ENCODE assay signal across 8 mouse cellular contexts in the genomic region with DNA sequence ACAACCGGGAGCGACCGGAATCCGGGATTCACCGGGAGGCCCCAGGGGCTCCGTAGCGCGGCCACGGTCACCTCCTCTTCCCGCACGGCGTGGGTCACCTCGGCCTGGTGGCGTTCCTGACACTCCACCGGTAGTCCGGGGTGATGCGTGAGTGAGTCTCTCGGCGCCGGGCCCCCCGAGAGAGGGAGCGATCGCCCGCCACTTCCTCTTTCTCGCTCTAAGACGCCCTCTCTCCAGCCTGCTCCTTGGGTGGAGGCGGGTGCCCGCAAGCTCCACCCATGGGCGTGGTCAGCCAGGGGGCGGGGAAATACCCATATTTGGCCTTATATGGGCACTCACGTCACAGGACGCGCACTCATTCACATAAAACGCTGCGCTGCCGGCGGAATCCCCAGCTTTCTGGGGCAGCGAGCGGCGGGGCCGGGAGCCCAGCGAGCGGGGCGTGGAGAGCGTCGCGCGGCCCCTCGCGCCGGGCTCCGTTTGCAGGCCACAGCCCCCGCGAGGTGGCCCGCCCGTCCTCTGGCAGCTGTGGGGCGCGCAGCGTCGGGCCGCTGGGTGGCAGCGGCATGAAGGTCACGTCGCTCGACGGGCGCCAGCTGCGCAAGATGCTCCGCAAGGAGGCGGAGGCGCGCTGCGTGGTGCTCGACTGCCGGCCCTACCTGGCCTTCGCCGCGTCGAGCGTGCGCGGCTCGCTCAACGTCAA. TPM values are rescaled to one million over a fixed set of nuclear protein-coding genes. Genes with fewer than 3 reads are reported as not detected.
DNase-seq lines count a peak whose midpoint lies in the region; ATAC-seq and TF ChIP-seq lines count a peak whose summit lies in the region.

A gene (plus strand): TSS at position 358 of the 703 bp plus-strand sequence.

- peaks cover 4% of the 10 kb centered on the region for H3K36me3 ChIP-seq in forebrain, embryonic 10.5 days (replicated peaks)
- no peaks in the 10 kb centered on the region for H3K36me3 ChIP-seq in heart, embryonic 15.5 days
- H3K36me3 ChIP-seq in liver, embryonic 14.5 days (replicated peaks; ENCODE audit: control insufficient read depth, insufficient read depth, low read depth) = no peaks in the 10 kb centered on the region
- H3K36me3 ChIP-seq in neural tube, embryonic 11.5 days (ENCODE audit: control insufficient read depth, insufficient read depth, low read length) = no peaks in the 10 kb centered on the region
- no peaks in the 10 kb centered on the region for H3K36me3 ChIP-seq in stomach, postnatal 0 days (ENCODE audit: control insufficient read depth, insufficient read depth, low read length)

- peak; percentile 86 for ATAC-seq in CD4-positive, CD25-positive, alpha-beta regulatory T cell, adult 4 months
- ATAC-seq in heart, embryonic 15.5 days (replicated peaks; ENCODE audit: insufficient number of reproducible peaks, insufficient read depth, low FRiP score, low read depth) = peak; percentile 93
- ATAC-seq in liver, embryonic 14.5 days (ENCODE audit: insufficient read depth) = peak; percentile 92
- peak; percentile 96 for ATAC-seq in neural tube, embryonic 11.5 days (ENCODE audit: insufficient read depth, low FRiP score, low TSS enrichment)
- ATAC-seq in stomach, postnatal 0 days (ENCODE audit: low FRiP score, low TSS enrichment) = peak; percentile 95

- peak within 1 kb of the TSS; percentile 95 for H3K4me2 ChIP-seq in heart, embryonic 15.5 days
- peak within 1 kb of the TSS; percentile 72 for H3K4me2 ChIP-seq in liver, embryonic 14.5 days (ENCODE audit: low read depth)
- H3K4me2 ChIP-seq in neural tube, embryonic 11.5 days (ENCODE audit: low read depth) = peak within 1 kb of the TSS; percentile 76
- H3K4me2 ChIP-seq in stomach, postnatal 0 days (replicated peaks; ENCODE audit: low read depth) = peak within 1 kb of the TSS; percentile 86

- H3K9ac ChIP-seq in heart, embryonic 15.5 days = peak within 1 kb of the TSS; percentile 78
- peak within 1 kb of the TSS; percentile 33 for H3K9ac ChIP-seq in liver, embryonic 14.5 days (replicated peaks)
- peak within 1 kb of the TSS; percentile 70 for H3K9ac ChIP-seq in neural tube, embryonic 11.5 days (ENCODE audit: low read length)
- peak within 1 kb of the TSS; percentile 74 for H3K9ac ChIP-seq in stomach, postnatal 0 days (ENCODE audit: low read length)

- TF ChIP-seq EP300 in liver, embryonic 14.5 days (IDR thresholded peaks at IDR 0.05; ENCODE audit: low read depth) = no peak
- no peak for TF ChIP-seq EP300 in stomach, postnatal 0 days (optimal IDR thresholded peaks at IDR 0.05)

- peaks cover 59% of the 10 kb centered on the region for H3K4me1 ChIP-seq in forebrain, embryonic 10.5 days
- peaks cover 44% of the 10 kb centered on the region for H3K4me1 ChIP-seq in heart, embryonic 15.5 days (replicated peaks)
- H3K4me1 ChIP-seq in liver, embryonic 14.5 days (replicated peaks; ENCODE audit: control insufficient read depth in 2 of 2, insufficient read depth in 2 of 2, low read length in 1 of 2) = peaks cover 0 to 7% of the 10 kb centered on the region in 2 experiments; a peak in 1 of 4 replicates
- H3K4me1 ChIP-seq in neural tube, embryonic 11.5 days (ENCODE audit: control insufficient read depth, insufficient read depth, low read length) = peaks cover 10% of the 10 kb centered on the region
- H3K4me1 ChIP-seq in stomach, postnatal 0 days (replicated peaks; ENCODE audit: control insufficient read depth, insufficient read depth) = no peaks in the 10 kb centered on the region

- no peak for TF ChIP-seq CTCF in liver, embryonic 14.5 days (IDR thresholded peaks at IDR 0.05; ENCODE audit: low read depth)
- TF ChIP-seq CTCF in stomach, postnatal 0 days (IDR thresholded peaks at IDR 0.05; ENCODE audit: low read depth) = peak; percentile 56

- H3K27ac ChIP-seq in forebrain, embryonic 10.5 days = peak within 1 kb of the TSS; percentile 88
- H3K27ac ChIP-seq in heart, embryonic 15.5 days = peak within 1 kb of the TSS; percentile 82
- no peak within 1 kb of the TSS for H3K27ac ChIP-seq in liver, embryonic 14.5 days
- no peak within 1 kb of the TSS for H3K27ac ChIP-seq in neural tube, embryonic 11.5 days (ENCODE audit: low read depth, low read length)
- peak within 1 kb of the TSS; percentile 82 for H3K27ac ChIP-seq in stomach, postnatal 0 days (replicated peaks)

- peak within 1 kb of the TSS; percentile 68 for H3K4me3 ChIP-seq in forebrain, embryonic 10.5 days
- peak within 1 kb of the TSS; percentile 82 for H3K4me3 ChIP-seq in heart, embryonic 15.5 days
- peak within 1 kb of the TSS; percentile 59 to 68 for H3K4me3 ChIP-seq in liver, embryonic 14.5 days (ENCODE audit: insufficient read depth in 1 of 2, low read depth in 2 of 2, low read length in 2 of 2)
- peak within 1 kb of the TSS; percentile 68 for H3K4me3 ChIP-seq in neural tube, embryonic 11.5 days (ENCODE audit: low read depth, low read length)
- peak within 1 kb of the TSS; percentile 67 for H3K4me3 ChIP-seq in stomach, postnatal 0 days (ENCODE audit: low read depth, low read length)

- peak; percentile 40 for DNase-seq in c-Kit-negative CD71-positive TER-119-positive erythroid progenitor cells, embryonic 14.5 days (ENCODE audit: low read depth, low spot score)
- peak; percentile 96 for DNase-seq in forebrain, embryonic 10.5 days (ENCODE audit: extremely low spot score, low spot score)
- peak; percentile 97 to 98 for DNase-seq in kidney, postnatal 25 days
- peak; percentile 76 to 85 (median 78) for DNase-seq in liver, embryonic 14.5 days (ENCODE audit: low read depth in 3 of 3, low spot score in 3 of 3)
- peak; percentile 98 for DNase-seq in neural tube, embryonic 11.5 days (ENCODE audit: low spot score)
- peak; percentile 98 for DNase-seq in stomach, postnatal 0 days (ENCODE audit: low spot score)

- H3K9me3 ChIP-seq in forebrain, embryonic 10.5 days = peaks cover 3% of the 10 kb centered on the region; the same call in 1 of the 2 replicates
- no peaks in the 10 kb centered on the region for H3K9me3 ChIP-seq in heart, embryonic 15.5 days (replicated peaks)
- H3K9me3 ChIP-seq in liver, embryonic 14.5 days (ENCODE audit: control insufficient read depth, low read length) = no peaks in the 10 kb centered on the region
- no peaks in the 10 kb centered on the region for H3K9me3 ChIP-seq in neural tube, embryonic 11.5 days (ENCODE audit: control insufficient read depth, low read length)
- no peaks in the 10 kb centered on the region for H3K9me3 ChIP-seq in stomach, postnatal 0 days (ENCODE audit: control insufficient read depth, low read length)

- peaks cover 50% of the 10 kb centered on the region for H3K27me3 ChIP-seq in forebrain, embryonic 10.5 days (ENCODE audit: poor library complexity, severe bottlenecking)
- H3K27me3 ChIP-seq in heart, embryonic 15.5 days = no peaks in the 10 kb centered on the region
- peaks cover 43% of the 10 kb centered on the region for H3K27me3 ChIP-seq in liver, embryonic 14.5 days (ENCODE audit: control insufficient read depth, insufficient read depth, low read length)
- H3K27me3 ChIP-seq in neural tube, embryonic 11.5 days (ENCODE audit: control insufficient read depth, insufficient read depth, low read length) = no peaks in the 10 kb centered on the region
- H3K27me3 ChIP-seq in stomach, postnatal 0 days (ENCODE audit: control insufficient read depth, insufficient read depth, low read length) = no peaks in the 10 kb centered on the region

- WGBS in forebrain, embryonic 10.5 days = under 1% methylated on average over 84 of the region's 84 CpGs
- under 1% methylated on average over 74 of the region's 84 CpGs for WGBS in heart, embryonic 15.5 days
- WGBS in liver, embryonic 14.5 days (ENCODE audit: insufficient replicate concordance) = under 1% methylated on average over 80 of the region's 84 CpGs
- WGBS in neural tube, embryonic 11.5 days = 0% methylated on average over 70 of the region's 84 CpGs
- under 1% methylated on average over 81 of the region's 84 CpGs for WGBS in stomach, postnatal 0 days

RNA-seq across cellular contexts. Expression of the gene that starts here (rescaled TPM):
- polyA plus RNA-seq in CD4-positive, CD25-positive, alpha-beta regulatory T cell, adult 4 months (2017; shearing (Covaris generic)) = 10 to 100 TPM in 1 of 2 experiments, 1 to 10 TPM in 1; 6.7 to 11.1 TPM
- polyA plus RNA-seq in forebrain, embryonic 10.5 days (2016; fragmentation: Nextera tagmentation; extraction: Ambion mirVana) = 9.0 and 9.2 TPM in 2 replicates
- 7.4 and 10.4 TPM in 2 replicates for polyA plus RNA-seq in heart, embryonic 15.5 days (2015; fragmentation: Nextera tagmentation; extraction: Ambion mirVana)
- 1.0 and 1.3 TPM in 2 replicates for polyA plus RNA-seq in liver, embryonic 14.5 days (2012; rRNA removed)
- polyA plus RNA-seq in liver, embryonic 14.5 days (2014; fragmentation: Nextera tagmentation; extraction: Ambion mirVana) = 1.8 and 1.9 TPM in 2 replicates
- polyA plus RNA-seq in neural tube, embryonic 11.5 days (2014; fragmentation: Nextera tagmentation; extraction: Ambion mirVana) = 5.0 and 5.4 TPM in 2 replicates
- 14.1 and 18.5 TPM in 2 replicates for polyA plus RNA-seq in stomach, postnatal 0 days (2015; fragmentation: Nextera tagmentation; extraction: Ambion mirVana)

Comparison
In these comparisons a context has a peak if more than half of its experiments do, and no peak if none do; other contexts are left out.
1. DNase-seq: peak in every context shown above with its lines; median percentile 98 in neural tube, embryonic 11.5 days; 98 in stomach, postnatal 0 days; 98 in kidney, postnatal 25 days; 96 in forebrain, embryonic 10.5 days; 78 in liver, embryonic 14.5 days; 40 in c-Kit-negative CD71-positive TER-119-positive erythroid progenitor cells, embryonic 14.5 days.
2. H3K27ac ChIP-seq: peak in forebrain, embryonic 10.5 days (single experiment), heart, embryonic 15.5 days (single experiment) and stomach, postnatal 0 days (single experiment); none in liver, embryonic 14.5 days (single experiment) and neural tube, embryonic 11.5 days (single experiment).
3. Peak in every context shown above with its lines, with median percentiles within 50 percentile points of each other: ATAC-seq, H3K4me3 ChIP-seq, H3K4me2 ChIP-seq and H3K9ac ChIP-seq.